In the genomic region with DNA sequence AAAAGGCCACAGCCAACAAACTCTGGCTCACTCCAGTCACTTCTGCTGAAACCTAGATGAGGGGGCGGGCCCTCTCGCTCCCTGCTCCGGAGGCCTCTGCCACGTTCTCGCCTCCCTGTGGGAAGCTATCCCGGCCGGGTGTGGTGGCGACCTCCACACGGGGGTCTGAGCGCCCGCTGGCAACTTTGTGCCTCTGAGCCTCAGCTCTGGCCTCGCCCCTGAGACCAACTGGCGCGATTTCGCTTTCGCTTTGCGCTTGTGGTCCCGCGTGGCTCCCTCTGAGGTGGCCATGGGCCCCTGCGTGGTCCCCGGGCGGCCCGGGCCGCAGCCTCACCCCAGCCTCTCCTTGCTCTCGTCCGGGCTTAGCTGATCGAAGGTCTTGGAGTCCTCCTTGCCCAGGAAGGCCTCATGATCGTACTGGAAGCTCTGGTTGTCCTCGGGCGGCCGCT, we compare ENCODE assay signal across 8 mouse cellular contexts. TPM values are rescaled to one million over a fixed set of nuclear protein-coding genes. Genes with fewer than 3 reads are reported as not detected.
DNase-seq lines count a peak whose midpoint lies in the region; ATAC-seq and TF ChIP-seq lines count a peak whose summit lies in the region.

No protein-coding gene starts in this region.

- no peaks in the 10 kb centered on the region for H3K4me1 ChIP-seq in forebrain, postnatal 0 days (ENCODE audit: insufficient read depth)
- peaks cover 49% of the 10 kb centered on the region for H3K4me1 ChIP-seq in liver, embryonic 15.5 days (replicated peaks)
- H3K4me1 ChIP-seq in neural tube, embryonic 13.5 days (replicated peaks) = peaks cover 31% of the 10 kb centered on the region

- ATAC-seq in forebrain, postnatal 0 days = peak; percentile 51
- ATAC-seq in inflammation-experienced regulatory T-cells, adult 6 months = peak; percentile 52
- peak; percentile 50 for ATAC-seq in liver, embryonic 15.5 days (ENCODE audit: insufficient read depth)
- no peak; the same call in 1 of the 2 replicates for ATAC-seq in neural tube, embryonic 13.5 days (ENCODE audit: low read depth)

- peak overlapping the region; percentile 73 for H3K9ac ChIP-seq in forebrain, postnatal 0 days
- H3K9ac ChIP-seq in liver, embryonic 15.5 days = peak overlapping the region; percentile 64
- peak overlapping the region; percentile 81 for H3K9ac ChIP-seq in neural tube, embryonic 13.5 days

- no peak for TF ChIP-seq CTCF in layer of hippocampus, adult 2 months (conservative IDR thresholded peaks at IDR 0.05)
- TF ChIP-seq CTCF in forebrain, postnatal 0 days (IDR thresholded peaks at IDR 0.05; ENCODE audit: low read depth) = no peak

- DNase-seq in layer of hippocampus, adult 2 months (ENCODE audit: low spot score in 2 of 2) = no peak
- no peak for DNase-seq in layer of hippocampus, postnatal 14 days (ENCODE audit: low spot score in 2 of 2)
- peak; percentile 80 for DNase-seq in adrenal gland, adult 2 months
- no peak for DNase-seq in forebrain, postnatal 0 days
- DNase-seq in yolk sac, embryonic 10.5 days (ENCODE audit: low spot score) = peak; percentile 50

- no peaks in the 10 kb centered on the region for H3K27me3 ChIP-seq in forebrain, postnatal 0 days (ENCODE audit: insufficient read depth, low read length)
- H3K27me3 ChIP-seq in liver, embryonic 15.5 days = peaks cover 3% of the 10 kb centered on the region; the same call in 1 of the 2 replicates
- H3K27me3 ChIP-seq in neural tube, embryonic 13.5 days = peaks cover 24% of the 10 kb centered on the region

- peak overlapping the region; percentile 73 for H3K27ac ChIP-seq in layer of hippocampus, adult 2 months
- H3K27ac ChIP-seq in forebrain, postnatal 0 days (ENCODE audit: low read depth, low read length) = peak overlapping the region; percentile 60
- peak overlapping the region; percentile 77 for H3K27ac ChIP-seq in liver, embryonic 15.5 days (replicated peaks)
- H3K27ac ChIP-seq in neural tube, embryonic 13.5 days (replicated peaks) = peak overlapping the region; percentile 88

- H3K36me3 ChIP-seq in forebrain, postnatal 0 days (ENCODE audit: insufficient read depth) = no peaks in the 10 kb centered on the region
- H3K36me3 ChIP-seq in liver, embryonic 15.5 days (replicated peaks) = peaks cover 5% of the 10 kb centered on the region; the same call in 1 of the 2 replicates
- peaks cover 9% of the 10 kb centered on the region; the same call in 1 of the 2 replicates for H3K36me3 ChIP-seq in neural tube, embryonic 13.5 days

- peak overlapping the region; percentile 80 for H3K4me3 ChIP-seq in layer of hippocampus, adult 2 months
- peak overlapping the region; percentile 68 for H3K4me3 ChIP-seq in forebrain, postnatal 0 days (ENCODE audit: low read depth, low read length)
- peak overlapping the region; percentile 75 for H3K4me3 ChIP-seq in liver, embryonic 15.5 days (replicated peaks)
- peak overlapping the region; percentile 66 for H3K4me3 ChIP-seq in neural tube, embryonic 13.5 days

- H3K4me2 ChIP-seq in forebrain, postnatal 0 days (ENCODE audit: low read depth) = peak overlapping the region; percentile 99
- H3K4me2 ChIP-seq in liver, embryonic 15.5 days = peak overlapping the region; percentile 92
- peak overlapping the region; percentile 95 for H3K4me2 ChIP-seq in neural tube, embryonic 13.5 days

- WGBS in forebrain, postnatal 0 days = under 1% methylated on average over 31 of the region's 31 CpGs
- under 1% methylated on average over 31 of the region's 31 CpGs for WGBS in liver, embryonic 15.5 days (ENCODE audit: insufficient replicate concordance)
- under 1% methylated on average over 31 of the region's 31 CpGs for WGBS in neural tube, embryonic 13.5 days

- H3K9me3 ChIP-seq in forebrain, postnatal 0 days (ENCODE audit: low read length) = no peaks in the 10 kb centered on the region
- H3K9me3 ChIP-seq in liver, embryonic 15.5 days (replicated peaks) = no peaks in the 10 kb centered on the region
- no peaks in the 10 kb centered on the region for H3K9me3 ChIP-seq in neural tube, embryonic 13.5 days

RNA-seq across cellular contexts. Expression of gene Rcn1, which starts 0.5 kb away (rescaled TPM):
- 10 to 100 TPM; 14.7 to 18.5 TPM for total RNA-seq in layer of hippocampus, adult 2 months (2021)
- total RNA-seq in layer of hippocampus, postnatal 14 days (2021) = 10 to 100 TPM; 17.3 to 18.0 TPM
- total RNA-seq in adrenal gland, adult 2 months (2021) = 100 to 1,000 TPM in 1 of 2 experiments, 10 to 100 TPM in 1; 41.9 to 147 TPM
- polyA plus RNA-seq in adrenal gland, adult 2 months (2012; rRNA removed) = 64.3 and 72.1 TPM in 2 replicates
- 37.7 and 41.4 TPM in 2 replicates for total RNA-seq in forebrain, postnatal 0 days (2014; rRNA removed)
- 42.5 and 55.1 TPM in 2 replicates for polyA plus RNA-seq in forebrain, postnatal 0 days (2015; fragmentation: Nextera tagmentation; extraction: Ambion mirVana)
- 10 to 100 TPM in 1 of 3 experiments, 1 to 10 TPM in 2; 7.5 to 17.7 (median 8.5) TPM for polyA plus RNA-seq in inflammation-experienced regulatory T-cells, adult 6 months (2017; shearing (Covaris generic))
- 16.9 and 17.4 TPM in 2 replicates for polyA plus RNA-seq in liver, embryonic 15.5 days (2015; fragmentation: Nextera tagmentation; extraction: Ambion mirVana)
- 83.3 and 94.6 TPM in 2 replicates for polyA plus RNA-seq in neural tube, embryonic 13.5 days (2015; fragmentation: Nextera tagmentation; extraction: Ambion mirVana)

Comparison
In these comparisons a context has a peak if more than half of its experiments do, and no peak if none do; other contexts are left out.
1. DNase-seq: peak in adrenal gland, adult 2 months (single experiment) and yolk sac, embryonic 10.5 days (single experiment); none in layer of hippocampus, adult 2 months (0 of 2), layer of hippocampus, postnatal 14 days (0 of 2) and forebrain, postnatal 0 days (single experiment).
2. Peak in every context shown above with its lines, with median percentiles within 50 percentile points of each other: H3K27ac ChIP-seq, H3K4me3 ChIP-seq, H3K4me2 ChIP-seq and H3K9ac ChIP-seq.